Mouse (Mus musculus): ENCODE results near the gene Agap1. TPM values are rescaled to one million over a fixed set of nuclear protein-coding genes. Genes with fewer than 3 reads are reported as not detected.

Agap1 gene
- polyA plus RNA-seq, 1 experiment from 2014 or later: 41.4 TPM

DNA sequence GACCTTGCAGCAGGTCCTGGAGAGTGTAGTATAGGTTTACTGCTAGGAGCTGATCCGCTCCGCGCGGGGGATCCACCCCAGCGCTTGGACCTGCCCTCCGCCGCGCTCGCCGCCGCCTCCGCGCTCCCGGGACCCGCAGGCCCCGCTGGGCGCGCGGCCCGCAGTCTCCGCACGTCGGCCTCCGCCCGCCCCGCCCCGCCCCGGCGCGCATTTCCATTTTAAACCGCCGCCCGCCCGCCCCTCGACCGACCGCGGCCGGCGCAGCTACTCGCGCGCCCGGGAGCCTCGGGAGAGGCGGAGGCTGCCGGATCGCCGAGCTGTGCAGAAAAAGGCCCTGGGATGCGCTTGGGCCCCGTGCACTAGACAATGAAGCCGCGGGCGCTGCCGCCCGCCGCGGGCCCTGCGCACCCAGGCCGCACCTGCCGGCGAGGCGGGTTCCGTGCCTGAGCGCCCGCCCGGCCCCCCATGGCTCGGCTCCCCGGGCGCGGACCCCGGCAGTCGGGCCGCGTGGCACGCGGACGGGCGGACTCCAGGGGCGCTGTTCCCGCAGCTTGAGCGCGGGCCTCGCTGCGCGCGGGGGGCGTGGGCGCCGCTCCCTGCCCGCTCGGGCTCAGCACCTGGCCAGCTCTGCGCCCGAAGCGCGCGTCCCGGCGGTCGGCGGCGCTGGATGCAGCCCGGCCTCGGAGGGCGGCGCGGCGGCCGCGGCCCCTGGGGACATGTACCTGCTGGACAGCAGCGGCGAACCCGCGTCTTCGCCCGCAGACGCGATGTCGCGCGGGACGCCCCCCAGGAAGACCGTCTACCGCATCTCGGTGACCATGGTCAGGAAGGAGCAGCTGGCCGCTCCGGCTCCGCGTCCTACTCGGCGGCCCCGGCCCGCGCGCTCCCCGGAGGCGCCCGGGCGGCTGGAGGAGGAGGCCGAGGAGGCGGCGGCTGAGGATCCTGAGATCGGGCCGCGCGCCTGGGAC, 125.7 kb downstream of the Agap1 start:
- H3K4me2 ChIP-seq (replicated peaks; ENCODE audit: low read depth, low read length): peak overlapping the region; percentile 100
- H3K27ac ChIP-seq (ENCODE audit: low read depth, low read length): peak overlapping the region; percentile 95
- DNase-seq (ENCODE audit: low spot score) (peak; percentile 90), ATAC-seq (ENCODE audit: low FRiP score) (peak; percentile 74)
- H3K4me3 ChIP-seq (ENCODE audit: low read depth, low read length): peak overlapping the region; percentile 81
- H3K27me3 ChIP-seq (ENCODE audit: control insufficient read depth, insufficient read depth, low read length): no peaks in the 10 kb centered on the region
- H3K9me3 ChIP-seq (ENCODE audit: control insufficient read depth, low read length): no peaks in the 10 kb centered on the region
- under 1% methylated on average over 84 of the region's 146 CpGs for WGBS
- H3K36me3 ChIP-seq (ENCODE audit: control insufficient read depth, insufficient read depth, low read length): no peaks in the 10 kb centered on the region
- H3K9ac ChIP-seq (ENCODE audit: low read depth, low read length): peak overlapping the region; percentile 82
- peaks cover 28% of the 10 kb centered on the region for H3K4me1 ChIP-seq (replicated peaks; ENCODE audit: control insufficient read depth, insufficient read depth, low read length)

DNA sequence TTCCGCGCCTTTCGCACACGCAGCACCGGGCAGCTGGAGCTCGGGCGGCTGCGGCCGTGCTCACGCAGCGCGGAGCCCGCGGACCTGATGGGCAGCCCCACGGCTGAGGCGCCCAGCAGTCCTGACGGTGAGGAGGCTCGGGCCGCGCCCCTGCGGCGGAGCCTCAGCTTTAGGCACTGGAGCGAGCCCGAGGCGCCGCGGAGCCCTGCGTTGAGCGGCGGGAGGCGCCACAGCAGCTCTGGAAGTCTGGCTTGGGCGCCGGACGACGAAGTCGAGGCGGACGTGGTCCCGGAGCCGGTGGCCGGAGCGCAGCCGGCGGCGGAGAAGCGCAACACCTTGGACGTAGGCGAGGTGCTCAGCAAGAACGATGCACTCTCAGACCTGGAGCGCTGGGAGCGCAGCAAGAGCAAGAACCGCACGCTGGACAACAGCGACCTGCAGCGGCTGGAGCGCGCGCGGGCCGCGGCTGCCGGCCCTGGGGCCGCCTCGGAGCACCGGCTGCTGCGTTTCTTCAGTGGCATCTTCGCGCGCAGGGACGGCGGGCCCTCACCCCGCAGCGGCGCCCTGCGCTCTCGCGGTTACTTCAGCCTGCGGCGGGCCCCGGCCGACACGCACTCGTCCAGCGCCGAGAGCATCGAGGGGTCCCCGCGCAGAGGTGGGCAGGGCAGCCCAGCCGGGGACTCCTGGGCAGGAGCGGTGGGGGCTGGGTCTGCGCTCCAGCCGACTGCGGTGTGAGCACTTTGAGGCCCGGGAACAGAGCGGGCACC, 126.6 kb downstream of the Agap1 start:
- Histone ChIP-seq H3K4me3 (ENCODE audit: low read depth, low read length) (peak overlapping the region; percentile 81), H3K9me3 (ENCODE audit: control insufficient read depth, low read length) (no peaks in the 10 kb centered on the region), H3K9ac (ENCODE audit: low read depth, low read length) (peak overlapping the region; percentile 82), H3K27me3 (ENCODE audit: control insufficient read depth, insufficient read depth, low read length) (no peaks in the 10 kb centered on the region), H3K36me3 (ENCODE audit: control insufficient read depth, insufficient read depth, low read length) (no peaks in the 10 kb centered on the region), H3K4me1 (replicated peaks; ENCODE audit: control insufficient read depth, insufficient read depth, low read length) (peaks cover 24% of the 10 kb centered on the region), H3K4me2 (replicated peaks; ENCODE audit: low read depth, low read length) (peak overlapping the region; percentile 100), H3K27ac (ENCODE audit: low read depth, low read length) (peak overlapping the region; percentile 95)
- peak; percentile 55 for ATAC-seq (ENCODE audit: low FRiP score)
- WGBS: under 1% methylated on average over 87 of the region's 95 CpGs
- DNase-seq (ENCODE audit: low spot score): peak; percentile 82

DNA sequence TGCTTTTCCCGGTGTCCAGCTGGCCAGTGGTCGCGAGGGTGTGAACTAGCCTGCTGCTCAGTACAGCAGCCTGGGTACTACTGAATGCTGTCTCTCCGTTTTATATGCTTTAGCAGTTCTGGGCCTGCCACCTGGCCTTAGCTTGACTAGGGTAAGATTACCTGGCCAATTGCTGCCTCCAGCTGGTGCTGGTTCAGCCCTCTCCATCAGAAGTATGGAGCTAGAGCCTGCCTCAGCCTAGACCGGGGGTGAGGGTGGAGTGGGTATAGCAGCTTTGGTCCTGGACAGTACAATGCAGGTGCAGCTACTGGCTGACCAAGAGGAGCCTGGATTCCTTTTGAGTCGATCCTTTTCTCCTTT, 127.1 kb downstream of the Agap1 start:
- Histone ChIP-seq H3K4me2 (replicated peaks; ENCODE audit: low read depth, low read length) (peak overlapping the region; percentile 100), H3K9ac (ENCODE audit: low read depth, low read length) (peak overlapping the region; percentile 82), H3K9me3 (ENCODE audit: control insufficient read depth, low read length) (no peaks in the 10 kb centered on the region), H3K4me1 (replicated peaks; ENCODE audit: control insufficient read depth, insufficient read depth, low read length) (peaks cover 19% of the 10 kb centered on the region), H3K4me3 (ENCODE audit: low read depth, low read length) (peak overlapping the region; percentile 81), H3K27me3 (ENCODE audit: control insufficient read depth, insufficient read depth, low read length) (no peaks in the 10 kb centered on the region), H3K36me3 (ENCODE audit: control insufficient read depth, insufficient read depth, low read length) (no peaks in the 10 kb centered on the region), H3K27ac (ENCODE audit: low read depth, low read length) (no peak overlapping the region)
- no peak for DNase-seq (ENCODE audit: low spot score)
- peak; percentile 14; the same call in 1 of the 2 replicates for ATAC-seq (ENCODE audit: low FRiP score)
- 17% methylated on average over 6 of the region's 6 CpGs for WGBS

DNA sequence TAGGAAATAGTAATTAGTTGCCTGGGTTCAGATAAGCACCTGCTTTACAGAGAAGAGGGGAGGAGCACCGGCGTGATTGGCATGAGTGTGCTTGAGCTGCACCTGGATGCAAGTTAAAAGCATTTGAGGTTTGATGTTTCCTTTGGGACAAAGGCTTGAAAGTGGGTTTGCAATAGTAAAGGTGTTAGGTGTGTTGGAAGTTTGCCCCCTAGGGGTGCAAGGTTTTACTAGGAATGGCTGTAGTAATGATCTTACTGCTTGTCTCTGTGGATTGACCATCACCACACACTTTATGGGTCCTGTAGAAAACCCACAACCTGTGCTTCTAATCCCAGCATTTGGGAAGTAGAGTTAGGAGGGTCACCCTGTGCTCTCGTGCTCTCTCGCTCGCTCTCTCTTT, 128.8 kb downstream of the Agap1 start:
- Histone ChIP-seq H3K4me2 (replicated peaks; ENCODE audit: low read depth, low read length) (no peak overlapping the region; the same call in 1 of the 2 replicates), H3K36me3 (ENCODE audit: control insufficient read depth, insufficient read depth, low read length) (no peaks in the 10 kb centered on the region), H3K4me1 (replicated peaks; ENCODE audit: control insufficient read depth, insufficient read depth, low read length) (peaks cover 17% of the 10 kb centered on the region)

DNA sequence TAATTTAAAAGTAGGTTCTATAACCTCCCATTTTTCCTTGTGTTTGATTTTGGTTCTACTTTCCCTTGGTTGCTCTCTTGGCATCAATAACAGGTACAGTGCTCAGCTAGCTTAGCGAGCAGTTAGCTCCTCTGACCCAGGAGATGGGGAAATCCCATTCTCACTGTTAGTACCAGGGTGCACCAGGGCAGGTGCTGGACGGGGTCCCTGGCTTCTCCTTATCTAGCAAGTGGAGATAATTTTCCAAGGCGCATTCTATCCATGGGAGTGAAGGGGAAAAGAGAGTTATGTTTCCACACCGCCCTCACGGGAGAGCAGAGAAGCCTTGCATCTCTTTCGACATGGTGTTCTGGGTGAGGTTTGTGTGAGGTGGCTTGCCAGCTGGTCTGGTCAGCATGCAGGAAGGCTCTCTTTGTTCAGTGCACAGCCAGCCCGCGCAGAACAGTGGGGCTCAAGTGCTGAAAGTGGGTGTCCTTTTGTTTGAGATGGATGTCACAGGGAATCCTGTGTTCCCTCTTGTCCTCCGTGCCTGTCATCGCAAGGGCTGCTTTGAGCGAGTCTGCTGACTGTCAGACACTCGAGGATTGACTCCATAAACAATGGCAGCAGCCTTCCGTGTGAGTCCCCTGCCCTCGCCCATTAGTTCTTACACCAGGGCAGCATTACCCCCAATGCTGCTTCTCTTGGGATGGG, 132.5 kb downstream of the Agap1 start:
- H3K9ac ChIP-seq (ENCODE audit: low read depth, low read length): no peak overlapping the region
- 48% methylated on average over 14 of the region's 14 CpGs for WGBS
- no peaks in the 10 kb centered on the region for H3K36me3 ChIP-seq (ENCODE audit: control insufficient read depth, insufficient read depth, low read length)
- ATAC-seq (ENCODE audit: low FRiP score) (0 out of 2 replicates have a peak, but pooled peaks have one; percentile 19), DNase-seq (ENCODE audit: low spot score) (peak; percentile 29)
- no peaks in the 10 kb centered on the region for H3K9me3 ChIP-seq (ENCODE audit: control insufficient read depth, low read length)
- H3K27ac ChIP-seq (ENCODE audit: low read depth, low read length): 0 out of 2 replicates have a peak overlapping the region, but pooled peaks have one; percentile 27
- H3K4me1 ChIP-seq (replicated peaks; ENCODE audit: control insufficient read depth, insufficient read depth, low read length): peaks cover 14% of the 10 kb centered on the region
- H3K4me2 ChIP-seq (replicated peaks; ENCODE audit: low read depth, low read length): no peak overlapping the region
- no peaks in the 10 kb centered on the region for H3K27me3 ChIP-seq (ENCODE audit: control insufficient read depth, insufficient read depth, low read length)
- no peak overlapping the region for H3K4me3 ChIP-seq (ENCODE audit: low read depth, low read length)

More for the DNA sequence above, 128.8 kb downstream of the Agap1 start:
- Histone ChIP-seq H3K9ac (ENCODE audit: low read depth, low read length) (no peak overlapping the region), H3K27me3 (ENCODE audit: control insufficient read depth, insufficient read depth, low read length) (no peaks in the 10 kb centered on the region), H3K9me3 (ENCODE audit: control insufficient read depth, low read length) (no peaks in the 10 kb centered on the region), H3K4me3 (ENCODE audit: low read depth, low read length) (no peak overlapping the region), H3K27ac (ENCODE audit: low read depth, low read length) (no peak overlapping the region)
- DNase-seq (ENCODE audit: low spot score): no peak
- ATAC-seq (ENCODE audit: low FRiP score): no peak
- WGBS: 80% methylated on average over 5 of the region's 5 CpGs

DNA sequence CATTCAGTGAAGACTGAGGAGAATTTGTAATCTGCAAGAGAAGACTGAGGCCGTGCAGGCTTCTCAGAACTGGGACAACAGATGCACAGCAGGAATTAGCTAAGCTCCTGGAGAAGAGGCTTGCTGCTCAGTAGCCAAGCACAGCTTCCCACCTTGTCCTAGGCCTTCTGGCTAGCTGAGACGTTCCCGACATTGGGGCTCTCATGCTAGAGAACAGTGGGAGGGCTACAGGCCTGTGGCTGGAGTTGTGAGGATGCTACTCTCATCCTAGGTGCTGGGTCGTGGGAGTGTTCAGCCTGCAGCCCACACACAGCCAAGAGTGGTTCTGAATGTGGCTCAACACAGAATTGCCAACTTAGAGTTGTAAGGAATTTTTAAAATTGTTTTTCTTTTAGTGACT, 133.5 kb downstream of the Agap1 start:
- Histone ChIP-seq H3K4me3 (ENCODE audit: low read depth, low read length) (no peak overlapping the region), H3K4me1 (replicated peaks; ENCODE audit: control insufficient read depth, insufficient read depth, low read length) (peaks cover 5% of the 10 kb centered on the region), H3K27me3 (ENCODE audit: control insufficient read depth, insufficient read depth, low read length) (no peaks in the 10 kb centered on the region), H3K27ac (ENCODE audit: low read depth, low read length) (no peak overlapping the region), H3K36me3 (ENCODE audit: control insufficient read depth, insufficient read depth, low read length) (no peaks in the 10 kb centered on the region), H3K9ac (ENCODE audit: low read depth, low read length) (no peak overlapping the region), H3K4me2 (replicated peaks; ENCODE audit: low read depth, low read length) (no peak overlapping the region), H3K9me3 (ENCODE audit: control insufficient read depth, low read length) (no peaks in the 10 kb centered on the region)
- WGBS: 60% methylated on average over 4 of the region's 4 CpGs
- DNase-seq (ENCODE audit: low spot score) (no peak), ATAC-seq (ENCODE audit: low FRiP score) (no peak)

DNA sequence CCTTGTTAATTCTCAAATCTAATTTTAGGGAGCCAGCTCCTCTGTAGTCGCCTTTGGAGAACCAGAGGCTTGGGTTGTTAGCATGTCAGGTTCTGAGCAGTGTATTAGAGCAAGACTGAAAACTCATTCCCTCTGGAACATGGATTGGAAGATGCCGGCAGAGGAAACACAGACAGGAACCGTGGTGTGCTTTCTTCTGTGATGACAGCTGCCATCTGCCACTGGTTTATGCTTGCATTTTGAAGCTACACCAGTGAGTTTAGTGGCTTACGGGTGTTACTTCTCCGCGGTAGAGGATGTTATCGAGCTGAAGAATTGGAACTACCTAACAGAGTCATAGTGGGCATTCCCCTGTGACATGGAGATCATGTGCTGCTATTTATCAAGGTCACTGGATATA, 136.4 kb downstream of the Agap1 start:
- Histone ChIP-seq H3K9ac (ENCODE audit: low read depth, low read length) (no peak overlapping the region), H3K4me2 (replicated peaks; ENCODE audit: low read depth, low read length) (no peak overlapping the region), H3K9me3 (ENCODE audit: control insufficient read depth, low read length) (no peaks in the 10 kb centered on the region), H3K4me3 (ENCODE audit: low read depth, low read length) (no peak overlapping the region), H3K27me3 (ENCODE audit: control insufficient read depth, insufficient read depth, low read length) (no peaks in the 10 kb centered on the region), H3K4me1 (replicated peaks; ENCODE audit: control insufficient read depth, insufficient read depth, low read length) (peaks cover 5% of the 10 kb centered on the region), H3K36me3 (ENCODE audit: control insufficient read depth, insufficient read depth, low read length) (no peaks in the 10 kb centered on the region), H3K27ac (ENCODE audit: low read depth, low read length) (no peak overlapping the region)
- 97% methylated on average over 7 of the region's 7 CpGs for WGBS
- no peak for DNase-seq (ENCODE audit: low spot score)
- no peak for ATAC-seq (ENCODE audit: low FRiP score)

DNA sequence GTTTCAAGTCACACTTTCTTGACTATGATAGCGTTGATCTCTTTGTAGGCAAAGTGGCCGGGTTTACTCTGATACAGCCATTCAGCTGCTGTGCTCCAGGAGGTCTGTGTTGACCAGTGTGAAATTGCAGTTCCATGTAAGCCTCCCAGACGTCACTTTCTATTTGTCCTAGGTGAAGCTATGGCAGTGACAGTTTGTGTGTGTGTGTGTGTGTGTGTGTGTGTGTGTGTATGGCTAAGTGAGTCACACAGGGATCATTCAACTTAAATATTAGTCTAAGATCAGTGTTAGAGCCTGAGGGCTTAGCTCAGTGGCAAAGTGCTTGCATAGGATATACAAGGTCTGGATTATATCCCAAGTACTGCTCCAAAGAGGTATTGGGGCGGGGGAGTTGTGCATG, 138.6 kb downstream of the Agap1 start:
- no peaks in the 10 kb centered on the region for H3K4me1 ChIP-seq (replicated peaks; ENCODE audit: control insufficient read depth, insufficient read depth, low read length)
- no peaks in the 10 kb centered on the region for H3K36me3 ChIP-seq (ENCODE audit: control insufficient read depth, insufficient read depth, low read length)
- no peaks in the 10 kb centered on the region for H3K9me3 ChIP-seq (ENCODE audit: control insufficient read depth, low read length)
- H3K9ac ChIP-seq (ENCODE audit: low read depth, low read length): no peak overlapping the region
- no peak overlapping the region for H3K27ac ChIP-seq (ENCODE audit: low read depth, low read length)
- WGBS: 85% methylated on average over 4 of the region's 4 CpGs
- no peak overlapping the region for H3K4me2 ChIP-seq (replicated peaks; ENCODE audit: low read depth, low read length)
- H3K27me3 ChIP-seq (ENCODE audit: control insufficient read depth, insufficient read depth, low read length): no peaks in the 10 kb centered on the region
- no peak for ATAC-seq (ENCODE audit: low FRiP score)
- no peak for DNase-seq (ENCODE audit: low spot score)
- no peak overlapping the region for H3K4me3 ChIP-seq (ENCODE audit: low read depth, low read length)
